Mouse (Mus musculus): Measurements from ENCODE around the gene Cdkl3. TPM values are rescaled to one million over a fixed set of nuclear protein-coding genes. Genes with fewer than 3 reads are reported as not detected.
A peak's percentile ranks its signal among the peaks of the same experiment; 100 is the strongest.
"Not testable (repeated sequence)": the region's sequence is repeated elsewhere in the genome, so short reads cannot be mapped to it uniquely, and the experiment has no call there.

The Cdkl3 gene
- total and polyA plus RNA-seq, 2 experiments from 2014 or later, result 12.7 to 37.6 TPM

DNA sequence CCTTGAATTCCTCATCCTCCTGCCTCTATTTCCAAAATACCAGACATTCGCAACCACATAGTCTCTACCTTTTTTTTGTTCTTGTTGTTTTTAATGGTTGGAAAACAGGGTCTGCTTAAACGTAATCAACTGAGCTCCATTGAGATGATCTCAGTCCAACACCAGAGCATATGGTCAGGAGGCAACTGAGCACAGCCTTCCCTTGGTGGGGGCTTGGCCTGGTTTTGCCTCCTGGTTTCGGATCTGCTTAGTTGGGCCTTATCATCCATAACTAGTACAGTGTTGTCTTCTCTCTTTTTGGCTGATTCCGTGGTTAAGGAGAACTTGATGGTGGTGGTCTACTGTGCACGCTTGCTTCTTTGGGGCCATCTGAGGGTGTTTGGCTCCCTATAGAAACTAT is 104.8 kb downstream of the Cdkl3 start:
- no peak for ATAC-seq
- no peak overlapping the region for H3K27ac ChIP-seq
- H3K4me3 ChIP-seq (ENCODE audit: low read length), result no peak overlapping the region
- no peak for DNase-seq (ENCODE audit: low spot score)
- H3K36me3 ChIP-seq (ENCODE audit: insufficient read depth, low read length), result no peaks in the 10 kb centered on the region
- H3K4me1 ChIP-seq (ENCODE audit: insufficient read depth, low read length), result 0 out of 2 replicates have a peak, but pooled peaks cover 5% of the 10 kb centered on the region
- WGBS, result 92% methylated on average over 5 of the region's 5 CpGs
- H3K4me2 ChIP-seq (ENCODE audit: low read depth, low read length), result no peak overlapping the region
- H3K9me3 ChIP-seq (ENCODE audit: low read length), result no peaks in the 10 kb centered on the region
- no peaks in the 10 kb centered on the region for H3K27me3 ChIP-seq (ENCODE audit: insufficient read depth, low read length)
- no peak overlapping the region for H3K9ac ChIP-seq (replicated peaks; ENCODE audit: low read length)
- TF ChIP-seq CTCF (IDR thresholded peaks at IDR 0.05; ENCODE audit: low read depth), result no peak

- DNase-seq (ENCODE audit: low spot score) (no peak), ATAC-seq (no peak)
- 77% methylated on average over 1 of the region's 1 CpGs for WGBS
- Histone ChIP-seq H3K27ac (no peak overlapping the region), H3K4me1 (ENCODE audit: insufficient read depth, low read length) (0 out of 2 replicates have a peak, but pooled peaks cover 1% of the 10 kb centered on the region), H3K27me3 (ENCODE audit: insufficient read depth, low read length) (no peaks in the 10 kb centered on the region), H3K9me3 (ENCODE audit: low read length) (no peaks in the 10 kb centered on the region), H3K4me3 (ENCODE audit: low read length) (no peak overlapping the region), H3K4me2 (ENCODE audit: low read depth, low read length) (no peak overlapping the region), H3K9ac (replicated peaks; ENCODE audit: low read length) (no peak overlapping the region), H3K36me3 (ENCODE audit: insufficient read depth, low read length) (peaks cover 4% of the 10 kb centered on the region; the same call in 1 of the 2 replicates)
- TF ChIP-seq CTCF (IDR thresholded peaks at IDR 0.05; ENCODE audit: low read depth), result no peak
Measured at GRCm38 (mm10) chr11:52109421-52109820, 105.4 kb downstream of the Cdkl3 start.

- no peak for DNase-seq (ENCODE audit: low spot score)
- Histone ChIP-seq H3K4me1 (ENCODE audit: insufficient read depth, low read length) (no peaks in the 10 kb centered on the region), H3K4me3 (ENCODE audit: low read length) (no peak overlapping the region), H3K27ac (no peak overlapping the region), H3K27me3 (ENCODE audit: insufficient read depth, low read length) (no peaks in the 10 kb centered on the region), H3K9ac (replicated peaks; ENCODE audit: low read length) (no peak overlapping the region), H3K4me2 (ENCODE audit: low read depth, low read length) (no peak overlapping the region), H3K9me3 (ENCODE audit: low read length) (no peaks in the 10 kb centered on the region), H3K36me3 (ENCODE audit: insufficient read depth, low read length) (peaks cover 41% of the 10 kb centered on the region)
- ATAC-seq, result no peak
- no peak for TF ChIP-seq CTCF (IDR thresholded peaks at IDR 0.05; ENCODE audit: low read depth)
- 94% methylated on average over 3 of the region's 3 CpGs for WGBS
Measured at GRCm38 (mm10) chr11:52115479-52115878, 111.5 kb downstream of the Cdkl3 start.

DNA sequence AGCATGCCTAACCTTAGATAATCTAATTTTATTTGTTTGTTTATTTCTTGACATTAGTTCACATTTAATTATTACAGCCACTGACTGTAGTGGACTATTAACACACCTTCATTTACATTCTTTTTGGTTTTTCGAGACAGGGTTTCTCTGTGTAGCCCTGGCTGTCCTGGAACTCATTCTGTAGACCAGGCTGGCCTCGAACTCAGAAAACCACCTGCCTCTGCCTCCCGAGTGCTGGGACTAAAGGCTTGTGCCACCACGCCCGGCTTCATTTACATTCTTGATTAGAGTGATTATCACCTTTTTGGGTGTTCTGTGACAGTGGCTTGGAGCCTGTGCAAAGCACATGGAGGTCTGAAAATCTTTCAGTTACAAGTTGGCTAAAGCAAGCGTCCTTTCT is 112.1 kb downstream of the Cdkl3 start:
- not testable (repeated sequence) for ATAC-seq
- peaks cover 45% of the 10 kb centered on the region for H3K36me3 ChIP-seq (ENCODE audit: insufficient read depth, low read length)
- WGBS, result 92% methylated on average over 6 of the region's 6 CpGs

DNA sequence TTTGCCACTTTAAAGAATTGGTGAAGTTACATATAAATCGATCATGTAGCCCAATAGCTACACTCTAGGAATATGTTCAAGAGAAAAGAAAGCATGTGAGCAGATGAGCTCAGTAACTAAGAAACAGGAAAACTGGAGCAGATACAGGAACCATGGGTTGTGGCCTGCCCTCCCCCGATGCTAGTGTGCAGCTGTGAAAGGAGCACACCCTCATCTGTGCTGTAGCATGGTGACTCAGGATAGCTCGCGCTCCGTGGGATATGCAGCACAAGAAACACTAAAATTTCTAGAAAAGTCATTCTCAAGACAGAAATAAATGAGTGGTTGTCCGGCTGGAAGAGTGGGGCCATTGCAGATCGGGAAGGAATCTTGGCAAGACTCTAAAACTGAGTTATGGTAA is 113.1 kb downstream of the Cdkl3 start:
- H3K27ac ChIP-seq, result no peak overlapping the region
- no peak for DNase-seq (ENCODE audit: low spot score)
- no peaks in the 10 kb centered on the region for H3K4me1 ChIP-seq (ENCODE audit: insufficient read depth, low read length)
- no peak overlapping the region for H3K4me3 ChIP-seq (ENCODE audit: low read length)
- WGBS, result 97% methylated on average over 7 of the region's 7 CpGs
- peaks cover 54% of the 10 kb centered on the region for H3K36me3 ChIP-seq (ENCODE audit: insufficient read depth, low read length)
- TF ChIP-seq CTCF (IDR thresholded peaks at IDR 0.05; ENCODE audit: low read depth), result no peak
- H3K27me3 ChIP-seq (ENCODE audit: insufficient read depth, low read length), result no peaks in the 10 kb centered on the region
- H3K9ac ChIP-seq (replicated peaks; ENCODE audit: low read length), result no peak overlapping the region
- H3K9me3 ChIP-seq (ENCODE audit: low read length), result no peaks in the 10 kb centered on the region
- no peak overlapping the region for H3K4me2 ChIP-seq (ENCODE audit: low read depth, low read length)
- no peak for ATAC-seq

More for the DNA sequence above, 112.1 kb downstream of the Cdkl3 start:
- not testable (repeated sequence) for H3K27me3 ChIP-seq (ENCODE audit: insufficient read depth, low read length); H3K9me3 ChIP-seq (ENCODE audit: low read length); H3K9ac ChIP-seq (replicated peaks; ENCODE audit: low read length); H3K4me3 ChIP-seq (ENCODE audit: low read length); DNase-seq (ENCODE audit: low spot score); H3K27ac ChIP-seq; H3K4me2 ChIP-seq (ENCODE audit: low read depth, low read length); H3K4me1 ChIP-seq (ENCODE audit: insufficient read depth, low read length)

- not testable (repeated sequence) for H3K27me3 ChIP-seq (ENCODE audit: insufficient read depth, low read length); H3K9me3 ChIP-seq (ENCODE audit: low read length); H3K27ac ChIP-seq; H3K4me1 ChIP-seq (ENCODE audit: insufficient read depth, low read length); ATAC-seq; H3K4me2 ChIP-seq (ENCODE audit: low read depth, low read length); H3K4me3 ChIP-seq (ENCODE audit: low read length); DNase-seq (ENCODE audit: low spot score); H3K9ac ChIP-seq (replicated peaks; ENCODE audit: low read length)
- peak; percentile 33; the same call in 1 of the 2 replicates for TF ChIP-seq CTCF (IDR thresholded peaks at IDR 0.05; ENCODE audit: low read depth)
- H3K36me3 ChIP-seq (ENCODE audit: insufficient read depth, low read length), result peaks cover 57% of the 10 kb centered on the region
Measured at GRCm38 (mm10) chr11:52120415-52120814, 116.4 kb downstream of the Cdkl3 start.

GRCm38 (mm10) chr11:52122045-52122444 is 118.0 kb downstream of the Cdkl3 start:
- H3K27me3 ChIP-seq (ENCODE audit: insufficient read depth, low read length), result no peaks in the 10 kb centered on the region
- ATAC-seq (no peak), DNase-seq (ENCODE audit: low spot score) (no peak)
- no peak overlapping the region for H3K27ac ChIP-seq
- H3K4me2 ChIP-seq (ENCODE audit: low read depth, low read length), result no peak overlapping the region
- H3K9ac ChIP-seq (replicated peaks; ENCODE audit: low read length), result no peak overlapping the region
- TF ChIP-seq CTCF (IDR thresholded peaks at IDR 0.05; ENCODE audit: low read depth), result no peak
- no peaks in the 10 kb centered on the region for H3K9me3 ChIP-seq (ENCODE audit: low read length)
- peaks cover 53% of the 10 kb centered on the region for H3K36me3 ChIP-seq (ENCODE audit: insufficient read depth, low read length)
- WGBS, result 94% methylated on average over 6 of the region's 6 CpGs
- no peak overlapping the region for H3K4me3 ChIP-seq (ENCODE audit: low read length)
- H3K4me1 ChIP-seq (ENCODE audit: insufficient read depth, low read length), result no peaks in the 10 kb centered on the region

All from hindbrain, postnatal 0 days (tissue).